Mouse (Mus musculus) subcutaneous adipose tissue, adult 2 months (tissue): Measurements from ENCODE around the gene AI987944. TPM values are rescaled to one million over a fixed set of nuclear protein-coding genes. Genes with fewer than 3 reads are reported as not detected.

Experiments
- polyA plus RNA-seq: library from polyadenylated mRNA; depleted of rRNA; stranded (reverse); fragments of >200 nt; gene quantifications from 2 replicates; pipeline ENCODE4 v1.2.3, GENCODE M21; 2012; ENCODE audit warnings: low replicate concordance; rRNA removed

Gene AI987944
- polyA plus RNA-seq, result 3.4 and 4.8 TPM in 2 replicates

DNA sequence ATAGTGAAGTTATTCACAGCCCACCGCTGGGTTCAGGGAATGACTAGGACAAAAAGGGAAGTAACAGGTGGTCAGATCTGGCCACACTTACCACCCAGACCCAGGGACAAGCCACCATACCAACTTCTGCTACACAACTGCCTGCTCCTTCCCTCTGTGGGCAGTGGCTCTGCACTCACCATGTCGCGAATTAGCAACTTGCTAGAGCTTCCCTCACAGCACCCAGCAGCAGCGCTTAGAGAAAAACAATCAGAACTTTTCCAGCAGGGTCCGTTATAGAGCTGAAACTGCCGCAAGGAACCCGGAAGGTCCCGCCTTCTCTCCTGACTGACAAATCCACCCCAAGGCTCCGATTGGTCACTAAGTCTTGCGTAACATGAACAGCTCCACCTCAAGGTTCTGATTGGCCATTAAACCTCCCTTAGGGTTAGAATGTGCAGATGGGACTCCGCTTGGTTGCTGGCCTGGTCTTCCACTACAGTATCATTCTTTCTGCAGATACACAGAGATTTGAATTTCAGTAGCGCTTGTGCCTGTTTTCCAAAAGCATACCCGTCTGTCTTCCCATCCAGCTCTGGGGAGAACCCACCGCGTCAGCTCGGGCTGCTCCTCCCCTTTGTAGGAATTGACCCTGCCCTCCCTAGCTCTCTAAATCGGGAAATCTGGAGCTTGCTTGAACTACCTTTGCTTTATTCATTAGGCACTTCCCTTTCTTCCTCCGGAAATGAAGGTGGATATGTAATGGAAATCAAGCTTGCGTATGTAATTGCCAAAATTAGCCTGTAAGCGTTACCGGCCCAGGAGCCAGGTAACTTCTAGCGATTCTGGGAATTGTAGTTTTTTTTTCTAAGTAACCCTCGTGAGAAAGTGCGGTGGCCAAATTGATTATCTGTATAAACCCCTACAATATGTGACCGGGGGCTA lies at the start of gene AI987944:
Gene AI987944, minus strand, starts transcription at position 332 of the 924 bp plus-strand sequence.

Other genes starting within 250 kb of the AI987944 start
- not detected in 2 replicates for gene Gm5592, start 239.5 kb downstream of the AI987944 start, polyA plus RNA-seq
- gene Vmn2r57, start 55.3 kb upstream of the AI987944 start, polyA plus RNA-seq, result 0.22 and 0.29 TPM in 2 replicates
- gene Gm20449, start 106.0 kb upstream of the AI987944 start, polyA plus RNA-seq, result 0.17 and 0.18 TPM in 2 replicates
- gene AW146154, start 106.5 kb upstream of the AI987944 start, polyA plus RNA-seq, result 4.9 and 7.7 TPM in 2 replicates
- gene Gm6871, start 180.3 kb upstream of the AI987944 start, polyA plus RNA-seq, result not detected in 2 replicates
- gene 2610021A01Rik, start 205.9 kb upstream of the AI987944 start, polyA plus RNA-seq, result 2.9 and 5.3 TPM in 2 replicates
- gene Zfp788, start 239.8 kb upstream of the AI987944 start, polyA plus RNA-seq, result 1.7 and 2.0 TPM in 2 replicates